Mouse (Mus musculus): ENCODE results near the gene Gm9513.

Gene Gm9513

DNA sequence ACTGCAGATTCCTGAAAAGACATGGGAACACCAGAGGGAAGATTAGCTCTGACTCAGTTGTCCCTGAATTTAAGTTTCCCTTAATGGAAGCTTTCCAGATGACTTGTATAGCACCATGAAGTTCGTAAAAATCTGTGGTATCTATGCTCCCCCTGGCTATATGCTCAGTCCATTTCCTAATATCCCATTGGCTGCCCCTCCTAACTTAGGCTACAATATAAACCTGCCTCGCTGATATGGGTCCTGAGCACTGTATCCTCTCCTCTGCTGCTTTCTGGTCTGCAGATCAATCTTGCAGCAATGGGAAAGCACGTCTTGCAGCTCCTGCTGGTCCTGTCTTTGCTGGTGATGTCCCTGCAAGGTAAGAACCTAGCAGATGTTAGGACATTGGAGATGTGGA is at the start of gene Gm9513:
Gm9513 (plus strand) TSS at position 301 of the 400 bp plus-strand sequence.
- DNase-seq (ENCODE audit: low spot score): no peak

DNA sequence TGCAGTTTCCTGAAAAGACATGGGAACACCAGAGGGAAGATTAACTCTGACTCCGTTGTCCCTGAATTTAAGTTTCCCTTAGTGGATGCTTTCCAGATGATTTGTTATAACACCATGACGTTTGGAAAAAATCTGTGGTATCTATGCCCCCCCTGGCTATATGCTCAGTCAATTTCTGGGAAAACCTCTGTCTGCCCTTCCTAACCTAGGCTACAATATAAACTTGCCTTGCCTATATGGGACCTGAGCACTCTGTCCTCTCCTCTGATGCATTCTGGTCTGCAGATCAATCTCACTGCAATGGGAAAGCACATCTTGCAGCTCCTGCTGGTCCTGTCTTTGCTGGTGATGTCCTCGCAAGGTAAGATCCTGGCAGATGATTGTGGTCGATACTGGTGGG is 43.9 kb upstream of the Gm9513 start, which contains the start of gene Gm7257:
Gm7257 (plus strand) TSS at position 301 of the 400 bp plus-strand sequence.
- DNase-seq (ENCODE audit: low spot score): no peak

DNA sequence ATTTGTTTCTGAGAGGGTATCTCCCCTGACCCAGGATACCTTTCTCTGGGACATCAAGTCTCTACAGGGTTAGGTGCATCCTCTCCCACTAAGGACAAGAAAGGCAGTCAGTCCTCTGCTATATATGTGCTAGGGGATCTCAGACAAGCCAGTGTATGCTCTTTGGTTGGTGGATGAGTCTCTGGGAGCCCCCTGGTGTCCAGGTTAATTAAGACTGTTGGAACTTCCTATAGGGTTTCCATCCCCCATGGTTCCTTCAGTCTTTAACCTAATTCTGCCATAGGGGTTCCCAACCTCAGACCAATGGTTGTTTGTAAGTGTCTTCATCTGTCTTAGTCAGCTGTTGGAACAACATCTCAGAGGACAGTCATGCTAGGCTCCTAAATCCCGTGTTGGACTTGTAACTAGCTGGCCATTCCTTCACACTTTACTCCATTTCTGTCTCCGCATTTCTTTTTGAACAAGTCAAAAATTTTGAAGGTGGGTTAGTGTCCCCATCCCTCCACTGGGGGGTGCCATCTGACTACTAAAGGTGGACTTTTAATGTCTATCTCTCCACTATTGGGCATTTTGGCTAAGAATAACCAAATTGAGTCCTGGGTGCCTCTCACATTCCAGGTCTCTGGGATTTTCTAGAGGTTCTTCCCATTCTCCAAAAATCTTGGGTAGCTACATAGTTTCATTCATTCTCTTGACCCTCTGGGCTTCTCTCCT is 40.2 kb upstream of the Gm9513 start:
- DNase-seq (ENCODE audit: low spot score): no peak

DNA sequence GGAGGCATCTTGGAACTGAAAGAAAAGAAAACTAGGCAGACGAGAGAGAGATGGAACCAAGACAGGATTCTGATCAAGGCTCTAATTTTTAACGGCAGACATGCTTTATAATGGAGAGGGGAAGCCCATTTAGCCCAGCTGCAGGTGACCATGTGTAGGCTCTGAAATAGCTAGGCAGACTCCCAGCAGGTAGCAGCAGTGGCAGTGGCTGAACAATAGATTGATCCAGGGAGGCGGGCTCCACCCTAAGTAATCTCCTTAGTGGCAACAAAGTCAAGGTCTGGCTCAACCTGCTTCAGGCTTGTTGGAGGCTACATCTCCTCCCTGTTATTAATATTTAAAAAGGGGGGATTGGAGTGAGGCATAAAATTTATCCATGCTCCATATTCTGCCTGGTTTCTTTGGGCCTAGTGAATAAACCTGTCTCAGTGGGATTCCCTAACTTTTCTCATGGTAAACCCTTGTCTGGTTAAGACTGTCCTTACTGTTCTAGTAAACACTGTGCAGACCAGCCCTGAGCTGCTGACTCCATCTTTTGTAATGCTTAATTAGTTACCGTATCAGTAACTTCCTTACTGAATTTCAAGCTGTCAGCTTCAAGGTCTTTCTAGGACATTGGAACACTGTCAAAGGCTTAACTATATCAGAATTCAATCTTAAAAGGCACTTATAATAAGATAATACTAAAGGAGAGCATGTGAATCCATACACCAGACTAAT is 19.2 kb downstream of the Gm9513 start:
- no peak for DNase-seq (ENCODE audit: low spot score)

DNA sequence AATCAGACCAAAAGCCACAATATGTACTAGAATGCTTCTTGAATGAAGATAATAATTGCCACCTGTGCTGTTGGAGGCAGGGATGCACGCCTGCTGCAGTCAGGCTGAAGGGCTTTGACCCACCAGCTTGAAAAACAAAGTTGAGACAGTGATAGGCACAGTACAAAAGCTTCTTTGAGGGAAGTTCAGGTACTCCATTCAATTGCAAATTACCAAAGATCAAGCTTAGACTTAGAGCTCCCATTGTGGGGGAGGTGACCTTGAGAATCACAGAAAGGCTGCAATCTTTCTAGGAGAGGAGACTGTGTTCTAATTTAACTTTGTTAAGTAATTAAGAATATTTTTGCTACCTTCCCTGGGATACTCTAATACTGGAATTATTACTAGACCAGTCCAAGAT is 20.4 kb downstream of the Gm9513 start:
- DNase-seq (ENCODE audit: low spot score): no peak

DNA sequence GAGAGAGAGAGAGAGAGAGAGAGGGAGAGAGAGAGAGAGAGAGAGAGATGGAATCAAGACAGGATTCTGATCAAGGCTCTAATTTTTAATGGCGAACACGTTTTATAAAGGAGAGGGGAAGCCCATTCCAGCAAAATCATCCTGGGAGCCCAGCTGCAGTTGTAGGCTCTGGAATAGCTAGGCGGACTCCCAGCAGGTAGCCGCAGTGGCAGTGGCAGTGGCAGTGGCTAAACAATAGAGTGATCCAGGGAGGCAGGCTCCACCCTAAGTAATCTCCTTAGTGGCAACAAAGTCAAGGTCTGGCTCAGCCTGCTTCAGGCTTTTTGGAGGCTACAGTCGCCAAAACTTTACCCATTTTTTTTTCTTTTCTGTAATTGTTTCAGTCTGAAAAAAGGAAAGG is 28.8 kb downstream of the Gm9513 start:
- DNase-seq (ENCODE audit: low spot score): no peak

Measured in testis, postnatal 14 days (tissue).